Mouse (Mus musculus) myocyte (in vitro differentiated cells): Measurements from ENCODE around the gene Gm12789. TPM values are rescaled to one million over a fixed set of nuclear protein-coding genes. Genes with fewer than 3 reads are reported as not detected.

ENCODE experiments used
- H3K27me3 ChIP-seq: one replicate; pipeline ENCODE4 v1.6.1; 2011; ENCODE audit not compliant: control insufficient read depth, insufficient read depth, insufficient read length
- H3K36me3 ChIP-seq: one replicate; pipeline ENCODE4 v1.6.1; 2011; ENCODE audit not compliant: control insufficient read depth, insufficient read depth
- H3K4me2 ChIP-seq: one replicate; pipeline ENCODE4 v1.6.1; 2011; ENCODE audit warnings: low read depth, control low read depth
- H3K4me3 ChIP-seq: one replicate; pipeline ENCODE4 v1.5.1; 2011; ENCODE audit warnings: mild to moderate bottlenecking, control low read depth, moderate library complexity
- H3K79me2 ChIP-seq: one replicate; pipeline ENCODE4 v1.6.1; 2011; ENCODE audit not compliant: control insufficient read depth, insufficient read depth
- H3ac ChIP-seq: one replicate; pipeline ENCODE4 v1.6.1; 2011; ENCODE audit not compliant: control insufficient read depth, insufficient read length
- CEBPB ChIP-seq: IDR thresholded peaks from 2 replicates; pipeline ENCODE4 v1.6.1; 2011; ENCODE audit warnings: mild to moderate bottlenecking, moderate library complexity; ENCODE audit not compliant: poor library complexity, insufficient read depth, severe bottlenecking
- E2F4 ChIP-seq: IDR thresholded peaks from one replicate; pipeline ENCODE4 v1.6.1; 2011; ENCODE audit warnings: mild to moderate bottlenecking, control low read depth, moderate library complexity; ENCODE audit not compliant: insufficient read depth
- MAX ChIP-seq: IDR thresholded peaks from one replicate; pipeline ENCODE4 v1.6.1; 2011; ENCODE audit warnings: low read depth, mild to moderate bottlenecking, control low read depth
- MYOD1 ChIP-seq, 3 experiments: IDR thresholded peaks; one replicate each; pipeline ENCODE4 v1.6.1; 2011; ENCODE audit warnings: control low read depth in 2 of 3, low read depth in 2 of 3, mild to moderate bottlenecking in 2 of 3, moderate library complexity in 1 of 3; ENCODE audit not compliant: insufficient read length in 2 of 3, control insufficient read depth in 1 of 3
- MYOG ChIP-seq, 3 experiments: IDR thresholded peaks; one replicate each; pipeline ENCODE4 v1.6.1; 2011; ENCODE audit warnings: control low read depth in 2 of 3, low read depth in 2 of 3, mild to moderate bottlenecking in 2 of 3; ENCODE audit not compliant: insufficient read length in 2 of 3, control insufficient read depth in 1 of 3, insufficient read depth in 1 of 3
- POLR2A ChIP-seq: IDR thresholded peaks from one replicate; pipeline ENCODE4 v1.6.1; 2011; ENCODE audit warnings: low read depth, mild to moderate bottlenecking, control low read depth, moderate library complexity; ENCODE audit not compliant: insufficient read length
- POLR2AphosphoS2 ChIP-seq: IDR thresholded peaks from one replicate; pipeline ENCODE4 v1.6.1; 2011; ENCODE audit warnings: low read depth, control low read depth; ENCODE audit not compliant: insufficient read length
- REST ChIP-seq: IDR thresholded peaks from one replicate; pipeline ENCODE4 v1.6.1; 2011; ENCODE audit warnings: mild to moderate bottlenecking, control low read depth, moderate library complexity; ENCODE audit not compliant: insufficient read depth, insufficient read length
- SRF ChIP-seq: IDR thresholded peaks from one replicate; pipeline ENCODE4 v1.6.1; 2011; ENCODE audit warnings: low read depth; ENCODE audit not compliant: control insufficient read depth, insufficient read length
- TCF12 ChIP-seq: IDR thresholded peaks from one replicate; pipeline ENCODE4 v1.6.1; 2011; ENCODE audit warnings: mild to moderate bottlenecking, control low read depth; ENCODE audit not compliant: poor library complexity, insufficient read depth, severe bottlenecking
- TCF3 ChIP-seq: IDR thresholded peaks from one replicate; pipeline ENCODE4 v1.6.1; 2011; ENCODE audit warnings: low read depth, control low read depth; ENCODE audit not compliant: insufficient read length
- USF1 ChIP-seq: IDR thresholded peaks from one replicate; pipeline ENCODE4 v1.6.1; 2011; ENCODE audit warnings: low read depth, mild to moderate bottlenecking, control low read depth, moderate library complexity
- polyA plus RNA-seq: library from polyadenylated mRNA; unstranded; fragments of >200 nt; fragmentation: generic; extraction: Trizol; gene quantifications from one replicate; pipeline ENCODE4 v1.2.1, GENCODE M21; 2012; ENCODE audit warnings: missing spikeins

The Gm12789 gene
- polyA plus RNA-seq, 1 experiment: not detected

- no peak overlapping the region for H3K4me2 ChIP-seq
- H3K36me3 ChIP-seq: no peaks in the 10 kb centered on the region
- no peaks in the 10 kb centered on the region for H3K79me2 ChIP-seq
- H3K27me3 ChIP-seq: no peaks in the 10 kb centered on the region
- H3K4me3 ChIP-seq: no peak overlapping the region
- no peak for TF ChIP-seq CEBPB
- no peak for TF ChIP-seq POLR2A
- TF ChIP-seq E2F4: no peak
- no peak for TF ChIP-seq MYOD1 (IDR thresholded peaks at IDR 0.05; ENCODE audit: control insufficient read depth in 1 of 3, insufficient read length in 2 of 3, low read depth in 2 of 3)
- TF ChIP-seq REST: no peak
- TF ChIP-seq MAX: no peak
- TF ChIP-seq POLR2AphosphoS2: no peak
- TF ChIP-seq TCF12: no peak
- TF ChIP-seq USF1: no peak
- TF ChIP-seq MYOG (IDR thresholded peaks at IDR 0.05; ENCODE audit: control insufficient read depth in 1 of 3, insufficient read depth in 1 of 3, insufficient read length in 2 of 3, low read depth in 2 of 3): no peak
- no peak for TF ChIP-seq TCF3
- TF ChIP-seq SRF: no peak
- H3ac ChIP-seq: no peak overlapping the region
These were observed 40.2 kb downstream of the Gm12789 start for GRCm38 (mm10) chr4:102026619-102027018.

Other genes with a start within 250 kb of the Gm12789 start
- gene B020004J07Rik, start 142.6 kb upstream of the Gm12789 start, polyA plus RNA-seq: not detected
- not detected for gene C130073F10Rik, start 92.8 kb upstream of the Gm12789 start, polyA plus RNA-seq
- gene Gm12800, start 77.5 kb upstream of the Gm12789 start, polyA plus RNA-seq: not detected
- not detected for gene Gm12794, start 46.2 kb upstream of the Gm12789 start, polyA plus RNA-seq
- gene Gm12790, start 5.6 kb upstream of the Gm12789 start, polyA plus RNA-seq: not detected
- 6.7 TPM for gene Pde4b, start 100.9 kb downstream of the Gm12789 start, polyA plus RNA-seq